Mouse (Mus musculus) adrenal gland, postnatal 36 days (tissue): ENCODE measurements at regions not wholly inside any gene's neighbourhood (a gene's known extent, or its start where the extent isn't known, plus 50 kb on each side); places are given as distances from the start of the nearest gene placed in this dataset.

Experiments
- DNase-seq, 2 experiments: peaks; one replicate each; pipeline ENCODE4 v3.0.0; 2021; ENCODE audit warnings: mixed read lengths in 1 of 2

GRCm38 (mm10) chr16:84039946-84040345, 475.0 kb upstream of the A730009L09Rik start:
- peak; percentile 51 to 62 for DNase-seq

- DNase-seq, result peak; percentile 5 to 11
These were observed 472.9 kb upstream of the A730009L09Rik start for GRCm38 (mm10) chr16:84042010-84042449.

DNA sequence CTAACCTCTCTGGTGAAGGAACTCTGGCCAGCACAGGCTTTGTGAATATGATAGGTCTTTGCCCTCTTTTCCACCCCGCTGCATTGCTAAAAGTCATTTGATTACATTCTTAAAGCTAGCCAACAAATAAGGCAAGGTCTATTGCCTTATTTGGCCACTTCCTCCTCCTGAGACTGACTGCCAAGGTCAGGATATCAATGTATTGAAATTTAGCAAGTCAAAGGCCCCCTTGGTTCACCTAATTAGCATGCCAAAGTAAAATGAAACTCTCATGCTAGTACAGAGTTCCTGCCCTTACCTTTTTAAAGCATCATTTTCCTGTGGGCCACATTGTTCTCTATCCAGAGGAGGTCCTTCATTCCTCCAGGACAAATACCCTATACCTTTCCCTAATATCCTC, 469.6 kb upstream of the A730009L09Rik start:
- no peak for DNase-seq
